Mouse (Mus musculus) urinary bladder, adult 2 months (tissue): ENCODE results near the gene Krtap4-9. TPM values are rescaled to one million over a fixed set of nuclear protein-coding genes. Genes with fewer than 3 reads are reported as not detected.
"Not testable (repeated sequence)": the region's sequence is repeated elsewhere in the genome, so short reads cannot be mapped to it uniquely, and the experiment has no call there.

Source experiments
- DNase-seq: peaks from one replicate; pipeline ENCODE4 v3.0.0; 2022; ENCODE audit warnings: low spot score
- polyA plus RNA-seq: library from polyadenylated mRNA; depleted of rRNA; stranded (reverse); fragments of >200 nt; gene quantifications from 2 replicates; pipeline ENCODE4 v1.2.3, GENCODE M21; 2012; rRNA removed

Gene Krtap4-9
- not detected in 2 replicates for polyA plus RNA-seq

- not testable (repeated sequence) for DNase-seq
Observed at GRCm38 (mm10) chr11:99784900-99785299, at the start of gene Krtap4-9. TSS of gene Krtap4-9 (plus strand) at chr11:99785200.

GRCm38 (mm10) chr11:99743985-99744384, 41.0 kb upstream of the Krtap4-9 start:
- DNase-seq = no peak

- no peak for DNase-seq
Observed at GRCm38 (mm10) chr11:99758877-99759276, 26.1 kb upstream of the Krtap4-9 start.

- DNase-seq = no peak
Observed at GRCm38 (mm10) chr11:99768410-99768809, 16.6 kb upstream of the Krtap4-9 start.

- not testable (repeated sequence) for DNase-seq
Observed at GRCm38 (mm10) chr11:99772813-99773212, 12.2 kb upstream of the Krtap4-9 start, which contains the start of gene Gm11595. TSS of gene Gm11595 (minus strand) at chr11:99772913.

- no peak for DNase-seq
Observed at GRCm38 (mm10) chr11:99778401-99778800, 6.6 kb upstream of the Krtap4-9 start.

GRCm38 (mm10) chr11:99780604-99781003, 4.4 kb upstream of the Krtap4-9 start, which contains the start of gene Krtap4-8:
TSS of gene Krtap4-8 (minus strand) at chr11:99780704.
- DNase-seq = no peak

- no peak for DNase-seq
Observed at GRCm38 (mm10) chr11:99793367-99793766, 8.4 kb downstream of the Krtap4-9 start, which contains the start of gene Gm11596. TSS of gene Gm11596 (minus strand) at chr11:99793467.

- DNase-seq = not testable (repeated sequence)
Observed at GRCm38 (mm10) chr11:99798832-99799231, 13.8 kb downstream of the Krtap4-9 start, which contains the start of gene Gm11569. TSS of gene Gm11569 (minus strand) at chr11:99798932.

GRCm38 (mm10) chr11:99804346-99804745, 19.3 kb downstream of the Krtap4-9 start, which contains the start of gene Gm11554:
TSS of gene Gm11554 (minus strand) at chr11:99804446.
- not testable (repeated sequence) for DNase-seq

GRCm38 (mm10) chr11:99809792-99810191, 24.8 kb downstream of the Krtap4-9 start, which contains the start of gene Krtap4-13:
TSS of gene Krtap4-13 (minus strand) at chr11:99809892.
- not testable (repeated sequence) for DNase-seq

- DNase-seq = not testable (repeated sequence)
Observed at GRCm38 (mm10) chr11:99815566-99815965, 30.6 kb downstream of the Krtap4-9 start, which contains the start of gene Gm11564. TSS of gene Gm11564 (minus strand) at chr11:99815666.

Other genes with a start within 250 kb of the Krtap4-9 start
- gene Krt40, start 242.0 kb upstream of the Krtap4-9 start, polyA plus RNA-seq = not detected in 2 replicates
- gene Krtap3-3, start 234.3 kb upstream of the Krtap4-9 start, polyA plus RNA-seq = not detected in 2 replicates
- gene Krtap3-2, start 228.3 kb upstream of the Krtap4-9 start, polyA plus RNA-seq = not detected in 2 replicates
- gene Gm11939, start 225.7 kb upstream of the Krtap4-9 start, polyA plus RNA-seq = not detected in 2 replicates
- gene Krtap3-1, start 218.6 kb upstream of the Krtap4-9 start, polyA plus RNA-seq = not detected in 2 replicates
- gene Krtap1-5, start 204.2 kb upstream of the Krtap4-9 start, polyA plus RNA-seq = 0.22 TPM in 1 of 2 replicates, not detected in the other
- not detected in 2 replicates for gene Krtap1-4, start 201.5 kb upstream of the Krtap4-9 start, polyA plus RNA-seq
- not detected in 2 replicates for gene Krtap1-3, start 193.9 kb upstream of the Krtap4-9 start, polyA plus RNA-seq
- gene Krtap9-3, start 187.1 kb upstream of the Krtap4-9 start, polyA plus RNA-seq = not detected in 2 replicates
- gene Gm11938, start 181.9 kb upstream of the Krtap4-9 start, polyA plus RNA-seq = not detected in 2 replicates
- gene Gm11937, start 175.0 kb upstream of the Krtap4-9 start, polyA plus RNA-seq = not detected in 2 replicates
- gene Krtap2-4, start 170.4 kb upstream of the Krtap4-9 start, polyA plus RNA-seq = not detected in 2 replicates
- 0.18 TPM in 1 of 2 replicates, not detected in the other for gene Gm11562, start 164.8 kb upstream of the Krtap4-9 start, polyA plus RNA-seq
- gene Krtap4-1, start 157.0 kb upstream of the Krtap4-9 start, polyA plus RNA-seq = not detected in 2 replicates
- gene Krtap4-2, start 150.1 kb upstream of the Krtap4-9 start, polyA plus RNA-seq = not detected in 2 replicates
- not detected in 2 replicates for gene Krtap4-7, start 141.1 kb upstream of the Krtap4-9 start, polyA plus RNA-seq
- gene Gm11555, start 135.0 kb upstream of the Krtap4-9 start, polyA plus RNA-seq = not detected in 2 replicates
- gene Gm11563, start 126.2 kb upstream of the Krtap4-9 start, polyA plus RNA-seq = not detected in 2 replicates
- not detected in 2 replicates for gene Krtap4-6, start 119.2 kb upstream of the Krtap4-9 start, polyA plus RNA-seq
- not detected in 2 replicates for gene Gm14190, start 94.5 kb upstream of the Krtap4-9 start, polyA plus RNA-seq
- gene Gm14180, start 50.9 kb upstream of the Krtap4-9 start, polyA plus RNA-seq = not detected in 2 replicates
- not detected in 2 replicates for gene Gm11595, start 12.3 kb upstream of the Krtap4-9 start, polyA plus RNA-seq
- gene Krtap4-8, start 4.5 kb upstream of the Krtap4-9 start, polyA plus RNA-seq = not detected in 2 replicates
- gene Gm11596, start 8.3 kb downstream of the Krtap4-9 start, polyA plus RNA-seq = 0.06 TPM in 1 of 2 replicates, not detected in the other
- gene Gm11569, start 13.7 kb downstream of the Krtap4-9 start, polyA plus RNA-seq = 0.08 TPM in 1 of 2 replicates, not detected in the other
- gene Gm11554, start 19.2 kb downstream of the Krtap4-9 start, polyA plus RNA-seq = not detected in 2 replicates
- 0.18 and 0.24 TPM in 2 replicates for gene Krtap4-13, start 24.7 kb downstream of the Krtap4-9 start, polyA plus RNA-seq
- not detected in 2 replicates for gene Gm11564, start 30.5 kb downstream of the Krtap4-9 start, polyA plus RNA-seq
- not detected in 2 replicates for gene 2300003K06Rik, start 52.9 kb downstream of the Krtap4-9 start, polyA plus RNA-seq
- gene Krtap4-16, start 66.4 kb downstream of the Krtap4-9 start, polyA plus RNA-seq = 0.07 and 0.08 TPM in 2 replicates
- gene Gm11568, start 72.7 kb downstream of the Krtap4-9 start, polyA plus RNA-seq = not detected in 2 replicates
- not detected in 2 replicates for gene Gm11559, start 79.3 kb downstream of the Krtap4-9 start, polyA plus RNA-seq
- gene Krtap9-1, start 88.2 kb downstream of the Krtap4-9 start, polyA plus RNA-seq = not detected in 2 replicates
- gene Gm11567, start 94.0 kb downstream of the Krtap4-9 start, polyA plus RNA-seq = not detected in 2 replicates
- not detected in 2 replicates for gene Krtap31-1, start 122.7 kb downstream of the Krtap4-9 start, polyA plus RNA-seq
- not detected in 2 replicates for gene Gm11565, start 129.6 kb downstream of the Krtap4-9 start, polyA plus RNA-seq
- not detected in 2 replicates for gene Krtap31-2, start 151.1 kb downstream of the Krtap4-9 start, polyA plus RNA-seq
- not detected in 2 replicates for gene Krtap9-5, start 163.3 kb downstream of the Krtap4-9 start, polyA plus RNA-seq
- not detected in 2 replicates for gene Krtap29-1, start 193.9 kb downstream of the Krtap4-9 start, polyA plus RNA-seq
- not detected in 2 replicates for gene Krtap16-1, start 201.4 kb downstream of the Krtap4-9 start, polyA plus RNA-seq
- not detected in 2 replicates for gene Krtap17-1, start 208.8 kb downstream of the Krtap4-9 start, polyA plus RNA-seq
- 0.04 and 0.11 TPM in 2 replicates for gene Krt33a, start 231.0 kb downstream of the Krtap4-9 start, polyA plus RNA-seq
- gene Krt33b, start 244.7 kb downstream of the Krtap4-9 start, polyA plus RNA-seq = not detected in 2 replicates